16 mouse cellular contexts compared by ENCODE assay signal in the genomic region with DNA sequence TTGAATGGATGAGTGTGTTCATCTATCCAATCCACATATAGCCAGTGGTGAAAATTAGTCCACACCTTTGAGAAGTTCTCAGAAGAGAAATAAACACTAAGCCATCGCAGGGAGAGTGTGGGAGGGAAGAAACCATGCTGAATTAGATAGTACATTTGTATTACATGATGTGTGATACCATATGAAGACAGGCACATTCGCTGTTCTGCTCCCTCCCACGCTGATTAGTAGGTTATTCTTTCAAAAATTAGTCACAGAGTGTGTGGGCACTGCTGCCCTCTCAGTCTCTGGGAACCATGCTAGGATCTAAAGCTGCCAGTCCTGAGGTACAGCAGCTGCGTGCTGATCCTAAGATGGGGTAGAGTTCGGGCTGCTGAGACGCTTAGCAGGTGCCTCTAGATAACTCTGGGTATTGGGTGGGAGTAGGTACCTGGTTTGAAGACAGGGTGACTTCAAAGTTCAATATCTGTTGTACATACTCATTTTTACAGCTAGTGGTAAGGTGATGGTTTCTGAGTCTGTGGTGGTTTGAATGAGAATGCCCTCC. TPM values are rescaled to one million over a fixed set of nuclear protein-coding genes. Genes with fewer than 3 reads are reported as not detected.
DNase-seq lines count a peak whose midpoint lies in the region; ATAC-seq lines count a peak whose summit lies in the region.
"Had no signal": no experiment of that assay in that cellular context is flagged by ENCODE, and none has a peak within 500 bp of the region (broad histone marks: within the 10 kb centered on the region; RNA-seq: fewer than 3 reads in every experiment).

No protein-coding gene starts in this region.

- no peak for DNase-seq in frontal cortex, postnatal 14 days (ENCODE audit: low spot score in 2 of 2)
- peak; percentile 46 for DNase-seq in left cerebral cortex, adult 11 months (ENCODE audit: low spot score)
- no peak for DNase-seq in left cerebral cortex, postnatal 4 days
- peak; percentile 77 for DNase-seq in brain, adult 2 months (ENCODE audit: low read depth, low spot score)
- peak; percentile 42 to 55 for DNase-seq in left cerebral cortex, postnatal 25 days (ENCODE audit: low spot score in 2 of 2)
- DNase-seq in thymus, postnatal 14 days = no peak
- DNase-seq in lung, postnatal 25 days (ENCODE audit: low spot score) = no peak
- DNase-seq: adrenal gland, adult 8-10 months; cerebellum, adult 9-10 months; kidney, postnatal 36 days; lung, embryonic 14.5 days; lung, postnatal 4 days had no signal

- peak; percentile 62 for ATAC-seq in frontal cortex, adult (ENCODE audit: low TSS enrichment)
- ATAC-seq: forebrain, embryonic 14.5 days; hindbrain, embryonic 16.5 days; intestine, embryonic 16.5 days had no signal

- intact Hi-C loops in left cerebral cortex, postnatal 4 days (cut with DNase I) = loop anchor here (10.0 kb wide), 1 partner anchor 179 kb away; no protein-coding TSS in a partner anchor
- intact Hi-C loops in left cerebral cortex, postnatal 25 days (cut with DNase I) = no loop called here

RNA-seq across cellular contexts. Expression of gene Gatb, which starts 20.1 kb away (rescaled TPM):
- 10 to 100 TPM; 15.5 to 17.8 TPM for total RNA-seq in left cerebral cortex, postnatal 4 days (2021)
- total RNA-seq in left cerebral cortex, postnatal 25 days (2021) = 10 to 100 TPM; 20.3 to 22.4 TPM

Comparison
In these comparisons a context has a peak if more than half of its experiments do, and no peak if none do; other contexts are left out.
1. DNase-seq: peak in left cerebral cortex, adult 11 months (single experiment), brain, adult 2 months (single experiment) and left cerebral cortex, postnatal 25 days (2 of 2); none in frontal cortex, postnatal 14 days (0 of 2), left cerebral cortex, postnatal 4 days (single experiment), thymus, postnatal 14 days (single experiment) and lung, postnatal 25 days (single experiment).